Mouse (Mus musculus) lung, embryonic 15.5 days (tissue): ENCODE measurements around the gene Klhl24. TPM values are rescaled to one million over a fixed set of nuclear protein-coding genes. Genes with fewer than 3 reads are reported as not detected.

ENCODE experiments used
- ATAC-seq: fragments of 200-750 bp; cut with Nextera tagmentation; 2 replicates; pipeline ENCODE4 v1.8.0; 2017; ENCODE audit warnings: moderate number of reproducible peaks, borderline replicate concordance; ENCODE audit not compliant: low FRiP score, low TSS enrichment; ENCODE audit errors: extremely low read depth
- H3K27ac ChIP-seq: fragments of 300-500 bp; sonication (generic); 2 replicates; pipeline ENCODE4 v1.5.1; 2015; ENCODE audit warnings: moderate library complexity, mild to moderate bottlenecking, inconsistent platforms
- H3K27me3 ChIP-seq: fragments of 300-500 bp; sonication (generic); 2 replicates; pipeline ENCODE4 v1.6.1; 2015; ENCODE audit warnings: inconsistent platforms
- H3K36me3 ChIP-seq: fragments of 300-500 bp; sonication (generic); 2 replicates; pipeline ENCODE4 v1.6.1; 2015; ENCODE audit warnings: inconsistent platforms
- H3K4me1 ChIP-seq: fragments of 300-500 bp; sonication (generic); 2 replicates; pipeline ENCODE4 v1.6.1; 2015; ENCODE audit warnings: inconsistent platforms
- H3K4me2 ChIP-seq: fragments of 300-500 bp; sonication (generic); 2 replicates; pipeline ENCODE4 v1.6.1; 2015; ENCODE audit warnings: inconsistent platforms, mild to moderate bottlenecking, moderate library complexity
- H3K4me3 ChIP-seq: fragments of 300-500 bp; sonication (generic); 2 replicates; pipeline ENCODE4 v1.5.1; 2015; ENCODE audit warnings: mild to moderate bottlenecking, inconsistent platforms
- H3K9ac ChIP-seq: fragments of 300-500 bp; sonication (generic); 2 replicates; pipeline ENCODE4 v1.6.1; 2015; ENCODE audit warnings: inconsistent platforms
- H3K9me3 ChIP-seq: fragments of 300-500 bp; sonication (generic); 2 replicates; pipeline ENCODE4 v1.6.1; 2016; ENCODE audit warnings: inconsistent platforms
- WGBS: fragments of 180-500 bp; shearing (Covaris S2); methylation state at CpG from one replicate; pipeline ENCODE4 v1.1.7; 2015; 5-methylcytosine and 5-hydroxymethylcytosine counted together
- polyA plus RNA-seq: library from polyadenylated mRNA; unstranded; fragments of >200 nt; fragmentation: Nextera tagmentation; extraction: Ambion mirVana; gene quantifications from 2 replicates; pipeline ENCODE4 v1.2.1, GENCODE M21; 2015

The Klhl24 gene
- polyA plus RNA-seq, 1 experiment from 2014 or later: 31.3 TPM

- no peak for ATAC-seq
- Histone ChIP-seq H3K4me2 (no peak overlapping the region), H3K36me3 (peaks cover 79% of the 10 kb centered on the region), H3K4me1 (no peaks in the 10 kb centered on the region), H3K9ac (no peak overlapping the region), H3K27me3 (no peaks in the 10 kb centered on the region), H3K4me3 (no peak overlapping the region), H3K9me3 (no peaks in the 10 kb centered on the region), H3K27ac (no peak overlapping the region)
- 80% methylated on average over 2 of the region's 2 CpGs for WGBS
Measured at GRCm38 (mm10) chr16:20160130-20160529, 62.8 kb downstream of the Klhl24 start.

- 83% methylated on average over 3 of the region's 3 CpGs for WGBS
- no peak overlapping the region for H3K27ac ChIP-seq
- no peak for ATAC-seq
- no peaks in the 10 kb centered on the region for H3K9me3 ChIP-seq
- H3K4me1 ChIP-seq: no peaks in the 10 kb centered on the region
- H3K36me3 ChIP-seq: peaks cover 84% of the 10 kb centered on the region
- H3K4me3 ChIP-seq: no peak overlapping the region
- no peaks in the 10 kb centered on the region for H3K27me3 ChIP-seq
- no peak overlapping the region for H3K9ac ChIP-seq
- H3K4me2 ChIP-seq: no peak overlapping the region
Measured at GRCm38 (mm10) chr16:20169071-20169470, 71.7 kb downstream of the Klhl24 start.

- Histone ChIP-seq H3K9me3 (no peaks in the 10 kb centered on the region), H3K36me3 (peaks cover 84% of the 10 kb centered on the region), H3K4me1 (no peaks in the 10 kb centered on the region), H3K4me2 (no peak overlapping the region), H3K9ac (no peak overlapping the region), H3K4me3 (no peak overlapping the region), H3K27ac (no peak overlapping the region), H3K27me3 (no peaks in the 10 kb centered on the region)
- WGBS: 58% methylated on average over 3 of the region's 3 CpGs
- no peak; the same call in 1 of the 2 replicates for ATAC-seq
Measured at GRCm38 (mm10) chr16:20169471-20170106, 72.2 kb downstream of the Klhl24 start.

Other genes with a start within 250 kb of the Klhl24 start
- 18.4 and 19.7 TPM in 2 replicates for gene Klhl6, start 114.5 kb upstream of the Klhl24 start, polyA plus RNA-seq
- 32.8 and 35.9 TPM in 2 replicates for gene Yeats2, start 43.5 kb downstream of the Klhl24 start, polyA plus RNA-seq
- 0.65 and 0.69 TPM in 2 replicates for gene Map6d1, start 143.8 kb downstream of the Klhl24 start, polyA plus RNA-seq
- gene Parl, start 204.8 kb downstream of the Klhl24 start, polyA plus RNA-seq: 81.4 and 84.5 TPM in 2 replicates
- gene Cyp2ab1, start 227.9 kb downstream of the Klhl24 start, polyA plus RNA-seq: 0.09 TPM in 1 of 2 replicates, not detected in the other